Mouse (Mus musculus): ENCODE measurements at regions not wholly inside any gene's neighbourhood (a gene's known extent, or its start where the extent isn't known, plus 50 kb on each side); places are given as distances from the start of the nearest gene placed in this dataset.

- no peak for ATAC-seq (replicated peaks; ENCODE audit: poor library complexity)
These were observed 151.2 kb downstream of the Chst1 start for GRCm38 (mm10) chr2:92750672-92751071.

GRCm38 (mm10) chr2:92751256-92751655 is 151.7 kb downstream of the Chst1 start:
- ATAC-seq (replicated peaks; ENCODE audit: poor library complexity) = no peak

GRCm38 (mm10) chr2:92752156-92752555 is 152.6 kb downstream of the Chst1 start:
- no peak for ATAC-seq (replicated peaks; ENCODE audit: poor library complexity)

- ATAC-seq (replicated peaks; ENCODE audit: poor library complexity) = no peak
These were observed 153.3 kb downstream of the Chst1 start for GRCm38 (mm10) chr2:92752794-92753193.

DNA sequence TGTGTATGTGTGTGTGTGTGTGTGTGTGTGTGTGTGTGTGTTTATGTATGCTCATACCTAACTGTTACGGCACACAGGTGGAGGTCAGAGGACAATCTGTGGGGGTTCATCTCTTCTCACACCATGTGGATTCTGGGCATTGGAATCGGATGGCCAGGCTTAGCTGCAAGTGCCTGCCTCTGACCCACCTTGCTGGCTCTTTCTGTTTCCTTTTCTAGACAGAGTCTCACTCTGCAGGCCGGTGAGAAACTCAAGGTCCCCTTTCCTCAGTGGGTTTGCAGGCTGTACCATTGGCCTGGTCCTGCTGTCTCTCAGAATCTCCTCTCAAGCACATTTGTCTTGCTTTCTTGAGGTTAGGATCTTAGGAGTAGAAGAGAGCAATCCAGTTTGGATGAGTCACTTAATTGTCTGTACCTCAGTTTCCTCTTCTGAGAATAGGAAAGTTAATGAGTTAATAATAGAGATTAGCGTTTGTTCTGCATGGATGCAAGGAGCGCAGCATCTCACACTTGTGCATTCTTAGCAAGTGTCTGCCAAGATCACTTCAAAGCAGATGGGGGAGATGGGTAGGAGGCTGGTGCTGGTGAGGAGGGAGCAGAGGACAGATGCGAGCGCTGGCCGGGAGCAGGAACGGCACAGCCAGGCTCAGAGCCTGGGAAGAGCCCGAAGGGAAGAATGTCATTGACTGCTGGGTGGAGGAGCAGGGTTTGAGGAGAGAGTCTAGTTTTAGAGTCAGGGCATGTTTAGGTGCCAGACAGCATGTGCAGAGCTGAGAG is 155.2 kb downstream of the Chst1 start:
- ATAC-seq (replicated peaks; ENCODE audit: poor library complexity) = no peak

- no peak for ATAC-seq (replicated peaks; ENCODE audit: poor library complexity)
These were observed 157.0 kb downstream of the Chst1 start for GRCm38 (mm10) chr2:92756491-92756890.

DNA sequence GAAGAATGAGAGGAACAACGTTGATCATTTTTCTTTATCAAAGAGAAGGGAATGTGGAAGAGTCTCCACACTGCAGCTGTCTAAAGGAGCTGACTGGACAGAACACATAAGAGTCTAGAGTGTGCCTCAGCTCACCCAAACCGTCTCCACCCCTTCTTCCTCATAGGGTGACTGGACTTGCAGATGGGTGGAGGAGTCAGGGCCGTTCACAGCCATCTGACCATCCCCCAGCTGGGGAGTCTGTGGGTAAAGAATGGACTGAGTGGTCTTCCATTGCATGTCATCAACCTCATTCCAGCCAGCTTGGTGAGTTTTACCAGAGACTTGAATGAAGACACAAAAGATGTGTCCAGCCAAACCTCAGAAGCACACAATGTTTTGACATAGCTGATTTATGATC is 156.1 kb upstream of the Syt13 start:
- ATAC-seq (replicated peaks; ENCODE audit: poor library complexity) = no peak

GRCm38 (mm10) chr2:92763881-92764635 is 150.8 kb upstream of the Syt13 start:
- ATAC-seq (replicated peaks; ENCODE audit: poor library complexity) = no peak

- ATAC-seq (replicated peaks; ENCODE audit: poor library complexity) = no peak
These were observed 147.4 kb upstream of the Syt13 start for GRCm38 (mm10) chr2:92767476-92768005.

- no peak for ATAC-seq (replicated peaks; ENCODE audit: poor library complexity)
These were observed 146.8 kb upstream of the Syt13 start for GRCm38 (mm10) chr2:92768088-92768487.

GRCm38 (mm10) chr2:92769061-92769460 is 145.8 kb upstream of the Syt13 start:
- no peak for ATAC-seq (replicated peaks; ENCODE audit: poor library complexity)

DNA sequence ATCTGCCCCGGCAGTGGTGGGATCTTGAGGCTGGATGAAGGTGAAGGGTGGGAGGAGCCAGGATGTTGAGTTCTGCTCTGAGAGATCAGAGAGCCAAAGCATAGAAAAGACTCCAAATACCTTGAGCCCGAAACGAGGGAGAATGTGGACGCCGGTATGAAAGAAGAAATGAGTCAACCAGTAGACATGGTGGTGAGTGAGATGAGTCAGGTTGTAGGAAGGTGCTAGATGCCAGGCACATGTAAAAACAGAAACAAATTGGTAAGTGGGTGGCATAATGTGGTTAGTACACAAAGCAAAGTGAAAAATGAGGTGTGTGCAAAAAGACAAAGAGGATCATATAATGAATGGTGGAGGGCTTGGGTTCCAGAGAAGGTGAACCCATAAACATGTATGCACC is 144.8 kb upstream of the Syt13 start:
- no peak for ATAC-seq (replicated peaks; ENCODE audit: poor library complexity)

DNA sequence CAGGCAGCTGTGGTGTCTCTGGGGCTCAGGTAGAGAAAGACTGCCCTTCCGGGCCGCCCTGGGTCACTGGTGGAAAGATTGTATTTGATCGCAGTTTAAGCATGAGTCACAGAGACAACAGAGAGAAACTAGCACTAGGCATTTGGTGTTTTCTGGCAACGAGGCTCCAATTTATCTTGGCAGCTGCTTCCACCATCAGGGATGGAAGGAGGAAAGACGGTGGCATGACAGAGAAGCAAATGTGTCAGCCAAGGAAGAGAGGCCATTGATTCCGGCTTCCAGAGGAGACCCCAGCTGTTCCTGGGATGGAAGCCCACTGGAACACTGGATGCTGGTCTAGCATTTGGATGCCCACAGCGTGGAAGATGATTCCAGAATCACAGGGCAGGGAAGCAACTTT is 142.3 kb upstream of the Syt13 start:
- ATAC-seq (replicated peaks; ENCODE audit: poor library complexity) = no peak

DNA sequence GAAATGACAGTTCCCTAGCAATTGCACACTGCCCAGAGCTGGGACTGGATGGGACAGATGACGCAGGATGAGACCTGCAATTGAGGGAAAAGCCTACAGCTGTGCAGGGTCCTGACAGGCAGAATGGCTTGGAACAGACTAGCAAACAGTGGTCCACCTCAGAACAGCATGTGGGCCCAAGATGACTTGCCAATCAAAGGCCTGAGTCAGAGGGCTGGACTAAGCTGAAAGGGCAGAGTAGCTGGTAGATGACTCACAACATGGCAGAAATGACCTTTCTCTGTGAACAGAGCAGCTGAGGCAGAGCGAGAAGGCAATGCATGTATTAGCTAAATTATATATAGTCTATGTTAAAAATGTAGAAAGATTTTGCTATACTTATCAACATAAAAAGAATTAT is 138.4 kb upstream of the Syt13 start:
- no peak for ATAC-seq (replicated peaks; ENCODE audit: poor library complexity)

DNA sequence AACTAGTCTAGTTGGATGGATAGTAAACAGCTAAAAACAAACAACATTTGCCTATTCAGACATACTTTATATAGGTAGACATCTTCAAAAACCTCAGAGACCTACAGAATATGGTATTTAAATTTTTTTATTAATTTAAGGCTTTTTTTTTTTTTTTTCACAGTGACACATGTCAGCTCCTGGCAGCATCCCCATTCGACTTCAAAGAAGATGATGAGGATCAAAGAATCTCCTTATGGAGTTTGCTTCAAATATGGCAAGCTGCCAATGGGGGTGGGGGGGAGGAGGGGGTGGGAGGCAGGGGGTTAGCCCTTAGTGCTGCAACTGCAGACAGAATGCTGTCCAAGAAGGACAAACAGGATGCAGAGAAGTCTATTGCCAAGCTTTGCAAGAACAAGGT is 135.8 kb upstream of the Syt13 start:
- no peak for ATAC-seq (replicated peaks; ENCODE audit: poor library complexity)

DNA sequence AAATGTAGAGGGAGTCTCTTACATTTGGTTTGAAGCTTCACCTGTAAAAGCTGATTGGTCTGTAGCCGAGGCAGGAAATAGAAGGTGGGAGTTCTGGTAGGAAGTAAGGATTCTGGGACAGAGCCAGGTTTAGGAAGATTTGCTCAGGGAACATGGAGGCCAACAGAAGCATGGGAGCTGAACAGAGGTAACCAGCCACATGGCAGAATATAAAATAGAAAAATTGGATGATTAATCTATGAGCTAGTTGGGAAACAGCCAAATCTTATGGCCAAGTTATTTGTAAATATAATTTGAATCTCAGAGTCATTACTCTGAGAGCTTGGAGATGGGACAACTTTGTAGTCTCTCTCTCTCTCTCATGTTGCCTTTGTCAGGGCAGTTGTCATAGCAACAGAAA is 134.9 kb upstream of the Syt13 start:
- ATAC-seq (replicated peaks; ENCODE audit: poor library complexity) = no peak

DNA sequence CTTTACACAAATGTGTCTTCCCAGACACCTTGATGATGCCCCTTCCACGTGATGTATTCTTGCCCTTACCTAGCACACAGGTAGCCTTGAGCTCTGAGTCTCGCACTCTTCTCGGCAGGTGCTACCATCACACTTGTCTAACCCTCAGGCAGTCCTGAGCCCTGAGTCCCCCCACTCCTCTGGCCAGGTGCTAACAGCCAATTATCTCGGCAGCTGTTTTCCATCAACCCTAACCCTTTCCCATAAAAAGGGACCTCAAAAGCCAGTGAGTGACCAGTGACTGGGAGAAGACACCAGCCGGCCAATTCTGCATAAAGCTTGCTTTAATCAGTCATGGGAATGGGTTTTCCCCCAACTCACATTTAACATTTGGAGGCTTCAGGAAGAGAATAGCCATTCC is 133.4 kb upstream of the Syt13 start:
- ATAC-seq (replicated peaks; ENCODE audit: poor library complexity) = no peak

- no peak for ATAC-seq (replicated peaks; ENCODE audit: poor library complexity)
These were observed 132.3 kb upstream of the Syt13 start for GRCm38 (mm10) chr2:92782621-92783020.

GRCm38 (mm10) chr2:92784916-92785315 is 130.0 kb upstream of the Syt13 start:
- ATAC-seq (replicated peaks; ENCODE audit: poor library complexity) = no peak

GRCm38 (mm10) chr2:92787925-92788410 is 126.9 kb upstream of the Syt13 start:
- ATAC-seq (replicated peaks; ENCODE audit: poor library complexity) = no peak

DNA sequence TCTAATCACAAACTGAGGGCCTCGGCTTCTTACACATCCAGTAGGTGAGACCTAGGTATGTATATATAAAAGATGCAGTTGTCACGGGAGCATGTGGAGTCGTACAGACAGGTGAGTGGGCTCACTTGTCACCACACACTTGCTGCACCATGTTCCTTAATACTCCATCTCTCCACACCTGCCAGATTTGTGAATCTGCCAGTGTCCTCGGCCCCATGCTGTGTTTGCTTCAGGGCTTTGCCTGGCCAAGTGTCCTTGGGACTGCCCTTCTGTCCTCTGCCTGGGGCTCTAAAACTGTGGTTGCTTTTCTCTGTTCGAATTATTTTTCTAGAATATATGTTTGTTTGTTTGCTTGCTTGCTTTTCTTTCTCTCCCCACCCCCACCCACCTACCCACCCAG is 126.0 kb upstream of the Syt13 start:
- ATAC-seq (replicated peaks; ENCODE audit: poor library complexity) = no peak

- no peak for ATAC-seq (replicated peaks; ENCODE audit: poor library complexity)
These were observed 124.5 kb upstream of the Syt13 start for GRCm38 (mm10) chr2:92790374-92790773.

Measured in megakaryocyte progenitor cell, adult 5-6 weeks (primary cell).